Mouse (Mus musculus): ENCODE results near the gene Clec4g.

- no peak for TF ChIP-seq CTCF (IDR thresholded peaks at IDR 0.05; ENCODE audit: control insufficient read depth, insufficient read depth, insufficient read length)
- TF ChIP-seq MAX (IDR thresholded peaks at IDR 0.05): no peak
- no peak for TF ChIP-seq USF1 (IDR thresholded peaks at IDR 0.05; ENCODE audit: low read depth)
Observed at GRCm38 (mm10) chr8:3685422-3685821, 35.0 kb downstream of the Clec4g start.
